Mouse (Mus musculus) spleen, postnatal 0 days (tissue): ENCODE data around the gene Pgap2. TPM values are rescaled to one million over a fixed set of nuclear protein-coding genes. Genes with fewer than 3 reads are reported as not detected.

ENCODE experiments used
- polyA plus RNA-seq: library from polyadenylated mRNA; unstranded; fragments of >200 nt; fragmentation: Nextera tagmentation; extraction: Ambion mirVana; gene quantifications from 2 replicates; pipeline ENCODE4 v1.2.1, GENCODE M21; 2015

Pgap2 gene
- 32.8 and 45.2 TPM in 2 replicates for polyA plus RNA-seq

DNA sequence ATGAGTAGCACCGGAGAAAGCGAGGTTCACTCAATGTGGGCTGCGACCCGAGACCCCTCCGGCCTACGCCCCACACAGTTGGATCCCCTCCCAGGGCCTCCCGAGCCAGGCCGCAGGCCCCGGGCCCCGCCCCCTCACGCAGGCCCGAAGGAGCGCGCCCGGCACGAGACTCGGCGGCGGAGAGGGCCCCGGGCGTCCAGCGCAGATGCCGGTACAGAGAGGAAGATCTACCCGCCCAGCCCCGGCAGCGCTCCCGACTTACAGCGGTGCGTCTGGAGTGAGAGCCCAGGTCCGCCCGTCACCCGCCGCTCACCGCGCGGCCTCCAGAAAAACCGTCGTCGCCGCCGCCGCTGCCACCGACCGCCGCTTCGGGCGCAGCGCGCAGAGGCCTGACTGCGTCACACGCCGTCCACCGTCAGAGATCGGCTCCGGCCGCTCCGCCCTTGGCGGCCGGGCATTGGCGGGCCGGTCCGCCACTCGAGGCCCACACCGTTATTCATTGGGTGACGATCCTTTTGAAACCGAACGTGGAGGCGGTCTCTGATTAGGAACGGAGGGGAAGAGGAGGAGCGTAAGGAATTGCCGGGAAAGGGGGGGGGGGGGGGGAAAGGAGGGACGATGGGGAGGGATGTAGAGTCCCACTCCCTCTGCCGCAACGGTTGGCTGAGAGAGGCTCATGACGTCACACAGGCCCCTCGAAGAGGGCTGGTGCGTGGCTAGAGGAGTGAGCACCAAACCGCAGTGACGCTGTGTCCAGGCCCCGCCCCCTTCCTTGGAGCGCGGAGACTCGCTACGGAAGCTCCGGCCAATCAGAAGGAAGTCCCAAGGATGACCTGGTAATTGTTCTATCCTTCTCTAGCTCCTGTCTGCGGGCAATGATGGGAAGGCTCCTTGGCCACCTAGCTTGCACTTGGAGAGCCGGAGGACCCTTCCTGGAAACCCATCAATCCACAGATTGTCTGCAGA is at the start of gene Pgap2, which contains the start of gene Nup98:
Gene Pgap2, plus strand, starts transcription at position 453 of the 966 bp plus-strand sequence.
Gene Nup98, minus strand, starts transcription at position 421 of the 966 bp plus-strand sequence.

DNA sequence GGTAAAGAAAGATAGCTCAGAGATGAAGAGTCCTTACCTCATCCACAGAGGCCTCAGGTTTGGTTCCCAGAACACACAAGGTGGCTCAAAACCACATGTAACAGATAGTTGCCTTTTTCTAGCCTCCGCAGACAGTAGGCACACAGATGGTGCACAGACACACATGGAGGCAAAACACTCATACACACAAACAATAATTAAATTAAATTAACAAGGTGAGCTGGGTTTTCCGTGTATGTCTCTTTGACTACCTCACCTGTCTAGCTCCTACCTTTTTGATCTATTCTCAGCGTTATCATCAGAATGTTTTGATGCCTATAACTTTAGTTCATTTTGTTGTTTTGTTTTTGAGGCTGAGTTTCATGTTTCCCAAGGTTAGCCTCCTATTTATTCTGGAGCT is 45.9 kb downstream of the Pgap2 start, which contains the start of gene Rhog:
Gene Rhog, minus strand, starts transcription at position 101 of the 400 bp plus-strand sequence.

DNA sequence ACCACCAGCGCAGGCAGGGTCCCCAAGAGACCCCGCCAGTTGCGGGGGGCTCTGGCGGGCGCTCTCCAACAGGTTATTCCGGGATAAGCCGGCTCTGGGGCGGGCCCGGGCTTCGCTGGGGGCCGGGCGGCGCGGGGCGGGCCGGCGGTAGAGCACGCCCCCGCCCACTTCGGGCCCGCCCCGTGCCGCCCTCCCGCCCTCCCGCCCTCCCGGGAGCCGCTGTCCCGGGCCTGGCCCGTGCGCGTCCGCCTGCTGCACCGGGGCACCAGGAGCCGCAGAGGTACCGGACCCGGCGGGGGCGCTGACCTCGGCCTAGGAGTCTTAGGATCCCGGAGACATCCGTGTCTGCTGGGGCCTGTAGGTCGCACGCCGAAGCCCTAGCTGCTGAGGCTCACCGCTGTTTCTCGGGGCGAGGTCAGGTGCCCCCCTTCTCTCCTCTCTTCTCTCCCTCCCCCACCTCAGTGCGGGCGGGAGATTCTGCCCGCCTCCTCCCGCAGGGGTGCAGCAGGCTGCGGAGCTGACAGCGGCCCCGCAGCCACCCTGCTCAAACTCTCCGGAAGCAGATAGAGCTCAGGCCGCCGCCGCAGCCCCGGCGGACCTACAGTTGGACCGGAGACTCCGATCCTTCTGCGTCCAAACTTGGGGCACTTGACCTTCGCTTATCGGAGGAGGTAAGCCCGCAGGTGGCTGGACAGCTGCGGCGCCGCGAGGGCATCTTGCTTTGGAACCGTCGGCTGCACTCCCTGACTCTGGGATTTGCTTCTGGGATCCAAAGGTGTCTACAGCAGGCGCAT is 57.8 kb downstream of the Pgap2 start, which contains the start of gene Stim1:
Gene Stim1, plus strand, starts transcription at position 206 of the 794 bp plus-strand sequence.

Other genes starting within 250 kb of the Pgap2 start
- gene Il18bp, start 191.5 kb upstream of the Pgap2 start, polyA plus RNA-seq, result 5.1 and 7.3 TPM in 2 replicates
- 9.2 and 10.3 TPM in 2 replicates for gene Rnf121, start 144.7 kb upstream of the Pgap2 start, polyA plus RNA-seq
- 17.1 and 17.2 TPM in 2 replicates for gene Xndc1, start 144.7 kb upstream of the Pgap2 start, polyA plus RNA-seq
- 0.43 and 0.53 TPM in 2 replicates for gene Xntrpc, start 144.5 kb upstream of the Pgap2 start, polyA plus RNA-seq
- not detected in 2 replicates for gene Trpc2, start 127.1 kb upstream of the Pgap2 start, polyA plus RNA-seq
- 0.14 and 0.30 TPM in 2 replicates for gene Art1, start 108.5 kb upstream of the Pgap2 start, polyA plus RNA-seq
- gene Art5, start 100.7 kb upstream of the Pgap2 start, polyA plus RNA-seq, result 0.25 and 0.42 TPM in 2 replicates
- gene Chrna10, start 93.4 kb upstream of the Pgap2 start, polyA plus RNA-seq, result not detected in 2 replicates
- gene Nup98, start within 50 bp of the Pgap2 start, polyA plus RNA-seq, result 16.1 and 17.3 TPM in 2 replicates
- gene Rhog, start 45.8 kb downstream of the Pgap2 start, polyA plus RNA-seq, result 103 and 124 TPM in 2 replicates
- gene Stim1, start 57.6 kb downstream of the Pgap2 start, polyA plus RNA-seq, result 22.4 and 24.9 TPM in 2 replicates
- gene Rrm1, start 231.5 kb downstream of the Pgap2 start, polyA plus RNA-seq, result 179 and 203 TPM in 2 replicates